Mouse (Mus musculus) monocyte, adult 5-6 weeks (primary cell): ENCODE data around the gene Bcar1. TPM values are rescaled to one million over a fixed set of nuclear protein-coding genes. Genes with fewer than 3 reads are reported as not detected.

Source experiments
- ATAC-seq: fragments of 153-309, 156-312 bp; replicated peaks from 2 replicates; pipeline ENCODE4 v1.8.0; 2017; ENCODE audit warnings: mild to moderate bottlenecking; ENCODE audit not compliant: low TSS enrichment, insufficient number of reproducible peaks, severe bottlenecking, poor library complexity, low FRiP score
- total RNA-seq: library from RNA; stranded (forward); fragments of 200-1000, 200-491, 200-594 nt; gene quantifications from 3 replicates; pipeline ENCODE4 v1.2.3, GENCODE M21; 2017

Bcar1 gene
- total RNA-seq, 1 experiment from 2014 or later, result not detected

DNA sequence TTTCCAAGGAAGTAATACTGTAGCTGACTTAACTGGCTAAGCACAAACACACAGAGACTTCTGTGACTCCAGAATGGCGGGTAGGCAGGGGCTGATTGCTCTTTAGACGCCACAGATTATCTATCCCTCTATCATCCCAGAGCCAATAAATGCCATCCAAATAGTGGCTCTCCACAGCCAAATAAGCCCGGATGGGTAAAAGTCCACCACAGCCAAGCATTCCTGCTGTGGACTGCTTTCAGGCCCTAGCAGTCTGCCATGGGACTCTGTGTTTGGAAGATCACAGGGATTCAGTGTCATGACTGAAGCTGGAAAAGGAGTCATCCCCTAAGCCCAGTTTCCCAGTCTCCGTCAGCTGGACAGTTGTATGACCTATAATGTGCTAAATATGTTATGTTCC lies 16.1 kb downstream of the Bcar1 start:
- ATAC-seq, result no peak

DNA sequence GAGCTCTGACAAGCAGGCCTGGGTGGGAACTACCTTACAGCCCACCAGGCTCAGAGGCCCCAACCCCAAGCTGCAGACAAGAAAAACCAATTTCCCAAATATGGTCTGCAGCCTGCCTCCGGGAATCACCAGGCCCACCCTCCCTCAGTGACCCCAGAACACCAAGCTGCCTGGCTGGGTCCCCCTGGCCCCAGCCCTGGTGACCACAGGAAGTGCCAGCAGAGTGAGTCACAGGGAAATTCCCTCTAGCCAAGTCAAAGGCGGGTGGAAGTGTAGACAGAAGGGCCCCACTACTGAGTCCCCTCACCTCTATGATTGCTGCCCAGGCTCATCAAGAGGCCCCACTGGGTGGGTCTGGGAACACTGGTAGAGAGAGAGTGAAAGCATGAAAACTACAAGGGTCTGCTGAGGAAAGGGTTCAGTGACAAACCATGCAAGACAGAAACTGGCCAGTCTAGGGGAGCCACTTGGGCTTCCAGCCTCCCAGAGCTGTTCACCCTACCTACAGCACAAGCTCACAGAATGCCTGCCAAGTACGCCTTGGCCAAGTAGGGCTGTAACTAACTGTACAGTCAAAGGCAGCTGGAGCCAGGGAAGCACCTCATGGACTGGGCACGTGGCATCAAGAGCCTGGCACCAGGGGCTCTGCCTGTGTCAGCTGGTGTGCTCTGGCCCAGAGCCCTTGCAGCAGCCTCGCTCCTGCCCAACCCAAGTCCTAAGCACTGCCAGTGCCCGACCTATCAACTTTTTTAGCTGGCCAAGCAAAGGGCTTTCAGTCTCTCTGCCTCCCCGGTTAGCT lies 17.3 kb downstream of the Bcar1 start:
- no peak for ATAC-seq

DNA sequence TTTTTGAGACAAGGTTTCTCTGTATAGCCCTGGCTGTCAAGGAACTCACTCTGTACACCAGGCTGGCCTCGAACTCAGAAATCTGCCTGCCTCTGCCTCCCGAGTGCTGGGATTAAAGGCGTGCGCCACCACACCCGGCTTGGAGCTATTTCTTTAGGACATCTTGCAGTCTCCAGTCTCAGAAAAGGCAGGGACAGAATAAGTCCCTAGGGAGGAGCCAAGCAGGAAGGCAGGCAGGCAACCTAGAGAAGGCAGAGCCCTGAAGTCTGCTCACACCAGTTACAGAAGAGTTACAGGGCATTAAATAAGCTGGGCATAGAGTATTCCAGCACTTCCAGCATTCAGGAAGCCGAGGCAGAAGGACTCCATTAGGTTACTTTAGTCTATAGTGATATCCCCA lies 18.3 kb downstream of the Bcar1 start:
- no peak for ATAC-seq

DNA sequence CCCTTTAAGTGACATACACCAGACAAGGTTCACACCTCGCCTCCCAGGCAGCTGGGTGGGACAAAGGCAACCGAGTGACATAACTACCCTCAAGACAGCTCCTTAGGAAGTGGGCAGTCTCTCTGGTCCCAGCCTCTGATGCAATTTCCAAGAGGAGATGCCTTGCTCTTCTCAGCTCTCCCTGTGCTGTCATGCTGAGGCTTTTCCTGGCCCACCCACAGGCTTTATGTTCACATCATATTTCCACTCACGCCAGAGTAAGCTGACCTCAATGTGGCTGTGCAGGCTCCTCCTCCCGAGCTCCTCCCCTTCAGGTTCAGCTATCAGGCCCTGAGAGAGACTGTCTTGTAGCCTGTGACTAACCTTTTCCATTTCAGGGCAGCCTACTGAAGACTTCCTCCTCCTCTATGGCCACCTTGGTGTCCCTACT lies 23.5 kb downstream of the Bcar1 start:
- ATAC-seq, result no peak

DNA sequence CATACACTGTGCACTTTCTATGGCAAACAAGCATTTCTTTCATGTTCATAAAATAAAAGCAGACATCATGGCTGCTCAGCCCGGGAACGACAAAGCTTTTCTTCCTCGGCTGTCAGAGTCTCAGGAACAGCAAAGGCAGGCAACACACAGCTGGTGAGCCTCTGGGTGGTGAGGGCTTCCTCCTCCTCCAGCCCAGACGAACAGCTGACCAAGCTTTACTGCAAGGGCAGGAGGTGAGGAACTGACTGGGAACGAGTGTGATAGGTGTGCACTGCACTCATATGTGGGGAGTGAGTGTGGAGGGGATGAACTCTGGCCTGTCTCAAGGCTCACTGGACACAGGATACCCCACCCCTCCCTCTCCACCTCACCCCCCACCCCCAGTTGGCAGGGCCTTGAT lies 24.7 kb downstream of the Bcar1 start:
- no peak for ATAC-seq

DNA sequence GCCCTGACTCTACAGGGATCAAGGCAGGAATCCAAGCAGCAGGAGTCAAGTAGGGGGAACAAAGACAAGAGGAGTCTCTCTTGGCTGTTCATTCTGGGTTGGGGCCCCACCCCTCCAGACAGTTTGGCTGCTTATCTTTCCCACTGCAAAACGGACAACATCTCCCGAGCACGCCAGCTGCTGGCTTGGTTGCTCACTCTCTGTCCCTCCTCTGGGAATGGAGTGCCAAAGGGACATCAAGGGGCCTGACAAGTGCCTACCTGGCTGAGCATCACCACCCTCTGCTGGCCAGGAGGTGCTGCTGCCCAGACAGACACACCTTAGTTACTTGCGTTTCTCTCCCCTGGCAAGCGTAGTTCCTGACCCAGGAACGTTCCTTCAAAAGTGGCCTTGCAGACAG lies 25.7 kb downstream of the Bcar1 start:
- ATAC-seq, result no peak

DNA sequence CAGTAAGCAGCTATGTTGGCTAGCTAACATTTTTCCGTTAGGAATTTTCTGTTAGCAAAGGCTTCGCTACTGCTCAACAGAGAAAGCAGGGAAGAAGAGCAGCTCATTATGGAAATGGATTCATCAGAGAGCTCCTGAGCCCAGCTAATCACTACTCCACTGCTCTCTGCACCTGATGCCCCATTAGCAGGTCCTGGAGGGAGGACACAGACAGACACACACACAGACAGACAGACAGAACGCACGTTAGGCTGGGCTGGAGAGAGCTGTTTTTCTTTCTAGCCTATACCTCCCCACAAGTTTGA lies 26.2 kb downstream of the Bcar1 start:
- no peak for ATAC-seq

DNA sequence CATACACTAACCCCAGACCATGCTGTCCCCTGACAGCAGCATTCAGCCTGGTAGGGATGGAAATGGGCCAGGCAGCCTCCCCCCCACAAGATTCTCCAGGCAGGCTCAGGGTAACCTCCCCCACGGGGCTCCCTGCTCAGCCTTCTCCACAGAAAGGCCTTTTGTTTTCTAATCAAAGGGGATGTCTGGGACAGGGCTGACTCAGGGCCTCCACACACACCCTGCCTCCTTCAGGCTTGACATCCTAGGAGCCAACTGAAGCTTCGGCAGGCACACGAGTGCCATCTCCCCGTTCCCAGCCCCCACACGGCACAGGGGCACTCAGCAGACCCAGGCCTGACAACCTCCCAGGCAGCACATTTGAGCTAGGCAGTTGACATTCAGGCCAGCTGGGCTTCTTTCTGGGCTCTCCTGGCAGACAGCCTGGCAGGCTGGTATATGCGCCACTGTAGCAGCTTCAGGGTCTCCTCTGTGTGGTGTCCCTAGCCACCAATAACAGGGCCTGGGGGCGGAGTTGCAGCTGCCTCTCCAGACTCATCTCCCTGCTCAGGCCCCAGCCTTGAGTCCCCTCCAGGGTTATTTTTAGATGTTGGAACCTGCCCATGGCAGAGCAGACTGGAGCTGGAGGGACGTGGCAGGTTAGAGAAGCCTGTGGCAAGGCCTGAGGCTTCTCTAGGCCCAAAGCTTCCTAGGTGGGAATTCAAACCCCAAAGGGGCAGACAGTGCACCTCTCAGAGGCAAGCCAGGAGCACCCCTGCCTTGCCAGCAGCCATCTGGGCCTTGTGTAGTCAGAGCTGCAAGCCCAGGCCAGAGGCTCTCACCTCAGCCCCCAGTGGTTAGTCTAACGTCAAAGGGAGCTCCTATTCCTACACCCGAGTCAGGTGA lies 26.8 kb downstream of the Bcar1 start:
- ATAC-seq, result no peak

DNA sequence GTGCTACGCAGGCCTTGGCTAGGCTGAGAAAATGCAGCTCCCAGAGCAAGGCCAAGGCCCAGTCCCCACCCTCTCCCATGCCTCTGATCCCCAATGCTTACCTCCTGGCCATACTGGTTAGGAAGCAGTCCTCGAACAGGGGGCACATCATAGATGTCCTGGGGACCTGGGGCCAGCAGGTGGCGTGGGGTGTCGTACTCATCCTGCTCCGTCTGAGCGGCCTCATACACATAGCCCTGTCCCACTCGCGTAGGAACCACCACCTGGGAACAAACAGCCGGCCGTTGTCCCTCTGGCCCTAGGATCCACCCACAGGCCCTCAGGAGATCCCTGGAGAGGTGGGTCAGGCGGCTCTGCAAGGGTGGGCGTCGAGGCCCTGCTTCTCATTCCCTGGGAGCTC lies 28.1 kb downstream of the Bcar1 start:
- no peak for ATAC-seq

DNA sequence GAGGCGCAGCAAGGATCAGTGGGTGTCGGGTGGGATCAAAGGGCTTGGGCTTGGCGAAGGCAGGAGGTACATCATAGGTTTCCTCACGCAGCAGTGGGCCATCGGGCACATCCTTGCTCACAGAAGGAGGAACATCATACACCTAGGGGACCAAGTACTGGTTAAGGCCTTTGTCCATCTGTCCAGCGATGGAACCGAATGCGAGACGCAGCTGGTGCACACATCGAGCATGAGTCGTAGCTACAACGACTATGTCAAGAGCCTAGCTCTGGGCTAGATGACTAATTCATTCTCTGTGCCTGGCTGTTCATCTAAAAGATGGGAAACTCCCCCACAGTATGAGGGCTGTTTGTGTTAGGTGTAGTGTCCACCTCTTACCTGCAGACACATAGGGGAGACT lies 29.3 kb downstream of the Bcar1 start:
- ATAC-seq, result no peak

DNA sequence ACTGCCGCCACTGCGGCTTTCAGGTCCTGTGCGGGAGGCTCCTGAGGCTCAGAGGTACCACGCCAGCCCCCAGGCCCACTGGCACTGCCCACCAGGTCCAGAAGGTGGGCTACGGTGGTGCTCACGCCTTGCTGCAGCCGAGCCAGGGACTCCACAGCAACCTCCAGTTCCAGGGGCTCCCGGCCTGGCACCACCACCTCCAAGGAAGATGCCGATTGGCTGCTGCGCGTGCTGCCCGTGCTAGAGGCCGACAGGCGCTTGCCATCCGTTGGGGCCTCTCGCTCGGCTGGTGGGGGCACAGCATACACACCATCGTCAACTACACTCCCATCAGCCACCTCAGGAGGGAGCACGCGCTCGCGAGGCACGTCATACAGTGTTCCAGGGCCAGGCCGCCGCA lies 29.8 kb downstream of the Bcar1 start:
- no peak for ATAC-seq

DNA sequence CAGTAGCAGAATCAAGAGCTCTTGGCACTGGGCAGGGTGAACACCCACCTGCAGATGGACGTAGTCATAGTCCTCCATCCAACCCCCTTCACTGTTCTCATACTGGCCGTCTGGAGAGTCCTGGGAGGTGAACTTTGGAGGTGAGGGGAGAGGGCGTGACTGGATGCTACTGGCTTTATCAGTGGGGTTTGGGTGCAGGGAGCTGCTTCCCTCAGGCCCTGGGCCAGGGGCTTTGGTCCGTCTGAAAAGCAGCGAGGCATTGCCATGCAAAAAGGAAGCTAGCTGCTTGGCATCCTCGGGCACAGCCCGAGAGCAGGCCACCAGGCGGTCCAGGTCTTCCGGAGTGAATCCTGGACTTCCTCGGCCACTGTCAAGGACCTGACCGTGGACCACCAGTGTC lies 30.3 kb downstream of the Bcar1 start:
- ATAC-seq, result no peak

DNA sequence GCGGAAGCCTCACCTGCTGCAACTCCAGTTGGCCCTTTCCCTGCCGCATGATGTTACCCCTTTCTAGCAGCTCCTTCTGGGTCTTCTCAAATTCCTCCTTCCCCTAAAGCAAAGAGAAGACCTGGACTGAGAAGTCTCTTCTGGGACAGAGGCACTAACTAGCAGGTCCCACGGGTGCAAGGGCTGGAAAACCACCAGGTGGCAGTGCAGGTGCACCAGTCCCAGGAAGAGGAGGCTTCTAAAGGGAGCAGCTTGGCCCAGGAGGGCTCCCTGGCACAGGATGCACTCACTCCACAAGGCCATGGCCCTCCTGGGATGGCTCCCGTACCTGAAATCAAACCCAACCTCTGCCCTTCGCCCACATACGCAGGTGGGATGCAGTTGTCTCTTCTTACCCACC lies 31.0 kb downstream of the Bcar1 start:
- no peak for ATAC-seq

DNA sequence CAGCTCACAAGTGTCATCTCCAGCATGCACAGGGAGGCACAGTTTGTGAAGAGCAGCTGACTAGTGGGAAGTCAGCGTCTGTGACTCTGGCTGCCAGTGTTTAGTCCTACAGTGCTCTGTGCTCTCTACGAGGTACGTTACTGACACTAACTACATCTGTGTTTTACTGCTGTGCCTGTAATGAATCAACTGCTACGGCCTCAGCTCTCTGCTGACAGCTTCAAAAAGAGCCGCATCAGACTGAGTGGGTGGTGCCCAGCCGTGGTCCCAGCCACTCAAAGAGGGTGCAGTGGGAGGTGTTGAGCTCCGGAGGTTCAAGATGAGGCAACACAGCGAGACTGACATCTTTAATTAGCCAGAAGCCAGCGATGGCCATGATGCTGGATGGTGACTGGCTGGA lies 31.5 kb downstream of the Bcar1 start:
- ATAC-seq, result no peak

DNA sequence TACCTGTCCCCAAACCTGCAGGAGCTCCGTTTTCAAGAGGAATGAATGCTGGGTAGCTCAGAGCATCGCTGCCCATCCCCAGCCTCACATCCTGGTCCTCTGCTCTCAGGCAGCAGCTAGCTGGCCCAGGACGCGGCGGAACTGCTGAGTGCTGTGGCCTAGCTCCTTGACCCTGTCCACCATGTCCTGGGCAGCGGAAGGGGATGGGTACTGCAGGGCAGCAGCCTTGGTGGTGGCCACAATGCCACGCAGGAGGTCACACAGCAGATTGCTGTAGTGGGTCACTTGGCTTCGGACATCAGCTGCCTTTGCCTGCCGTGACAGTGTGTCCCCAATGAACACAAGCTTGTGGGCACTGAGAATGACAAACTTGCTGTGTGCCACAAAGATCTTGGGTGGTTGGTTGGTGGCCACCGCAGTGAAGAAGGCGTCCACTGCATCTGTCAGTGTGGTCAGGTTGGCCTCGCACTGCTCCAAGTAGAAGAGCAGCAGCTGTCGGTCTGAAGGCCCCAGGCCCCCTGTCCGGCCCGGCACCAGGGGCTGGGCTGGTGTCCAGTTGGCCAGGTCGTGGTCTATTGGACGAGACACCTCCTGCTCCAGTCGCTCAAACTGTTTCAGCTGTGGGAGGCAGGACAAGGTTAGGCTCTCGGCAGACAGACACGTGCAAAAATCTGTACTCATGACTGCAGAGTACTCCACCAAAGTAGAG lies 32.7 kb downstream of the Bcar1 start:
- no peak for ATAC-seq

DNA sequence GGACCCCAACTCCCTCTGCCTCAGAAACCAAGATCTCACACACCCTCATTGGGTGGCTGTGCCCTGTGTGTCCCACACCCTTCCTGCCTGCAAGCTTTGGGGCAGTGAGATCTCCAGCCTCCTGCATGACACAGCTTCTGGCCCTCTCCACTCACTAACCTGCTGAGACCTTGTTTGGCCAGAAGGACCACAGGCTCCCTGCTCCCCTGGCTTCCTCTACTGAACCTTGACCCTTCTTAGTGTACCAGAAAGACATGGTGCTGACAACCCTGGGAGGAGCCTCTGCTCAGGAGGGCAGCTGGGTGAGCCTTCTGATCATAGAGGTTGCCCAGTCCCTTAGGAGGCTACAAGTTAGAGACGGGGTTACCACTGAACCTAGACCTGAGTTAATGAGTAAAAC lies 34.4 kb downstream of the Bcar1 start:
- ATAC-seq, result no peak

DNA sequence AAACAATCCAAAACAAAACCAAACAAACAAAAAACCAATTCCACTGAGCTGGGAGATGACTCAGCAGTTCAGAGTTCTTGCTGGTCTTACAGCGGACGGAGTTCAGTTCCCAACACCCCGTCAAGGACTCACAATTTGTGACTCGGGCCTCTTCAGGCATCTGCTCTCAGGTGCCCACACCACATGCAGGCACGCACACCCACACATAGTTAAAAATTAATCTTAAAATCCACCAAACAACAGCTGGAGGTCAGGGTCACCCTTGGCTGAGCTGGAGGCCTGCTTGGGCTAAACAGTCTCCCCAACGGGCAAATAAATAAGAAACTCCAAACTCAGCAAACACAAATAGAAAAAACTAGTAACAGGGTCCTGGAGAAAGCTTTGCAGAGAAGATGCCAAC lies 35.3 kb downstream of the Bcar1 start:
- no peak for ATAC-seq

DNA sequence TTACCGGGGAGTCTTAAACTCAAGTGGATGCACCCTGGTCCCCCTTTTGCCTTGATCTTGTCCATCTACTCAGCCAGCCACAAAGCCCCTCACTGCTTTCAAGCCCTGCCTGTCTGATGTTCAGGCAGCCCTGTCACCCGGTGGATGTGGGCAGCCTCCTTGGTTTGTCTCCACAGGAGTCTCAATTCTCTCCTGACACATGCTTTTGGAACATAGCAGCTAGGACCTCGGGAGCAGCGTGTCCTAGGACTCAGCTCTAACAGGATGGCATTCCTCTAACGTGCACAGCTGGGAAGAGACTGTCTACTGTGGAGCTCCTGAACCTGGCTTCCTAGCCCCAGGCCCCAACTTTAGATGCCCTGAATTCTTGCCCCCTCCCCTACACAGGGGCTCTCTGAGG lies 37.9 kb downstream of the Bcar1 start:
- no peak for ATAC-seq

DNA sequence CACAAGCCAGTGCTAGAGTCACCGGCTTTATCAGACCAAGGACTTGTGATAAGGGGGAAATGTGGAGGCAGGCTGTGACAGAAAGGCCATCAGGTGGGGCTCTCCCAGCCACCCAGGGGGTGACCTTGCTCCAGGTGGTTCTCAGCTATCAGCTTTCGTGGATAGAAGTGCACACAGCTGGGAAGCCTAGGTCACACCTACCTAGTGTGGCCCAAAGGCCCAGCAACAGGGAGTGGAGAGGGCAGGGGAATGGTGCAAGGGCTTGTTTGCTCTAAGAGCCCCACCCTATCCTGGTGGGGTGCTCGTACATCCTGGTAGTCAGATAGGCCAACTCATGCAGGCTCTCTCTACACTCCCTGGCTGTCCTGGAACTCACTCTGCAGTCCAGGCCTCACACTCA lies 38.4 kb downstream of the Bcar1 start:
- no peak for ATAC-seq

DNA sequence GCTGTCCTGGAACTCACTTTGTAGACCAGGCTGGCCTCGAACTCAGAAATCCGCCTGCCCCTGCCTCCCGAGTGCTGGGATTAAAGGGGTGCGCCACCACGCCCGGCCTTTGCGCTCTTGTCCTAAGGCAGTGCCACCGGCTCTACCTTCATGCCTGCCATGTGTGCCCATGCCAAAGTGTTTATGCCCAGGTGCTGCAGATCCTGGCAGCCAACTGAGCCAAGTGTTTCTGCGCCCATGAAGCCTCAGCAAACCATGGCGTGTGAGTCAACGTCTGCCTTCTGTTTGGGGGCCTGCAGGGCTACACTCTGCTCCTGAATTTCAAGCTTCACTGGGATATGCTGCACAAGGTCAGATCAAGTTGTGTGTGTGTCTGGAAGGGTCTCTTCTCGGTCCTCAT lies 39.0 kb downstream of the Bcar1 start:
- no peak for ATAC-seq
